Mouse (Mus musculus): ENCODE data around the gene Spag7. TPM values are rescaled to one million over a fixed set of nuclear protein-coding genes. Genes with fewer than 3 reads are reported as not detected.

Spag7 gene
- polyA plus RNA-seq, 1 experiment = 195 TPM

DNA sequence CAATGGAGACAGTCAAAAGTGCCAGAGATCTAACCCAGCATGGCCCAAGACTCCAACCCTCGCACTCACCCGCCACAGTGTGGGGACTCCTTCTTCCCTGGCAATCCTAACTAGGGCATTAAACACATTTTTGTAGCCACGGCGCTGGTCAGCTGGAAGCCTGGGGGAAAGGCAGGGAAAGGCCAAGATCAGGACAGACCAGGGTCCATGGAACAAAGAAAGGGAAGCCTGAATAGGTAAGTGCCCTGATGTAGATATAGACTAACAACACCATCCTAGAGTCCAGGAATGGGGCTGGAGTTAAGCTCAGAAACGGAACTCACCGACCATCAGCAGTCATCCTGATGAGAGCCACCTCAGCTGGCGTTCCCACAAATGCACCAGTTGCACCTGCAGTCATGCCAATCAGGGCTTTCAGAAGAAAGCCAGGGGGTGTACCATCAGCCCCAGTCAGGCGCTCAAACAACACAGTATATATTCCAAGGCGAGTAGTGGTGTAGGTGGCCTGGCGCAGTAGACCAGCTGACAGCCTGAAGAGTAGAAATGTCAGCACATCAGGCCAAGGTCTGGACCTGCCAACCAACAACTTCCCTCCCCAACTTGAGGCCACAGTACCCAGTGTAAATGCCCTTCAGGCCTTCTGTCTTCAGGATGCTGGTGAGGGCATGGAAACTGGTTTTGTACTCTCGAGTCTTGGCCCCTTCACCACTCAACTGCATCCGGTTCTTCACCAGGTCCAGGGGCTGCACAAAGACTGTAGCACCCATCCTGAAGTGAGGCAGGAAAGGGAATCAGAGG lies 23.6 kb downstream of the Spag7 start:
- H3K27ac ChIP-seq (ENCODE audit: insufficient read depth, low read length) = no peak overlapping the region
- peak overlapping the region; percentile 85 for H3K4me3 ChIP-seq (ENCODE audit: low read depth, low read length)
- peak overlapping the region; percentile 84 for H3K9ac ChIP-seq (ENCODE audit: low read depth, poor library complexity, severe bottlenecking)
- H3K36me3 ChIP-seq (ENCODE audit: control insufficient read depth, insufficient read depth, low read length, poor library complexity, severe bottlenecking) = peaks cover 30% of the 10 kb centered on the region
- H3K4me1 ChIP-seq (ENCODE audit: control insufficient read depth, insufficient read depth, low read length) = peaks cover 2% of the 10 kb centered on the region
- no peaks in the 10 kb centered on the region for H3K27me3 ChIP-seq (ENCODE audit: control insufficient read depth, insufficient read depth, low read length, poor library complexity, severe bottlenecking)
- no peak for TF ChIP-seq CTCF (IDR thresholded peaks at IDR 0.05; ENCODE audit: low read depth, low read length)
- TF ChIP-seq EP300 (IDR thresholded peaks at IDR 0.05; ENCODE audit: insufficient read depth, low read depth, low read length) = no peak
- no peaks in the 10 kb centered on the region for H3K9me3 ChIP-seq (replicated peaks; ENCODE audit: control insufficient read depth, insufficient read depth, low read length, poor library complexity, severe bottlenecking)

DNA sequence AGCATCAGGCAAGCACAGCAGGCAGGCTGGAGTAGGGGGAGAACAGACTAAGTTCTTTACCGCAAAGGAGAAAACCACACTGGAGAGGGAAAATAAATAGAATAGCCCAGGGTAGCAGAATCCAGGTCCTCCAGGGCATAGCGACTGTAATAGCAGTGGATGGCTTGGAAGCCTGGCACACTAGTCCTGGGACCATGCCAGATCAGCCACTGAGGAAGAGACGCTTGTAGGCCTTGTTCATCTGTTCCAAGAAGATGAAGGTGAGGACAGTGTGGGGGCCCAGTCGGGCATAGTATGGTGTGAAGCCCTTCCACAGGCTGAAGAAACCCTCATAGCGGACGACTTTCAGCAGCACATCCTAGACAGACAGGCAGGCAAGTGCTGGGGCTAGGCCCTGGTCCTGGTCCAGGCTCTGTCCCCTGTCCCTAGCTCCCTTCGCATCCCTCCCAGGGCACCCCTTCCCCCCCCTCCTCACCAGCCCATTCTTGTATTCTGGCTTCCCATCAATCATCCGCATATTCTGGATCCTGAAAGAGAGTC lies 24.6 kb downstream of the Spag7 start:
- Histone ChIP-seq H3K4me3 (ENCODE audit: low read depth, low read length) (no peak overlapping the region), H3K4me1 (ENCODE audit: control insufficient read depth, insufficient read depth, low read length) (peaks cover 2% of the 10 kb centered on the region), H3K27me3 (ENCODE audit: control insufficient read depth, insufficient read depth, low read length, poor library complexity, severe bottlenecking) (no peaks in the 10 kb centered on the region), H3K9me3 (replicated peaks; ENCODE audit: control insufficient read depth, insufficient read depth, low read length, poor library complexity, severe bottlenecking) (no peaks in the 10 kb centered on the region), H3K27ac (ENCODE audit: insufficient read depth, low read length) (no peak overlapping the region), H3K36me3 (ENCODE audit: control insufficient read depth, insufficient read depth, low read length, poor library complexity, severe bottlenecking) (peaks cover 20% of the 10 kb centered on the region), H3K9ac (ENCODE audit: low read depth, poor library complexity, severe bottlenecking) (no peak overlapping the region)
- TF ChIP-seq EP300 (IDR thresholded peaks at IDR 0.05; ENCODE audit: insufficient read depth, low read depth, low read length) = no peak
- TF ChIP-seq POLR2A (IDR thresholded peaks at IDR 0.05; ENCODE audit: insufficient read depth, low read length) = no peak
- no peak for TF ChIP-seq CTCF (IDR thresholded peaks at IDR 0.05; ENCODE audit: low read depth, low read length)

DNA sequence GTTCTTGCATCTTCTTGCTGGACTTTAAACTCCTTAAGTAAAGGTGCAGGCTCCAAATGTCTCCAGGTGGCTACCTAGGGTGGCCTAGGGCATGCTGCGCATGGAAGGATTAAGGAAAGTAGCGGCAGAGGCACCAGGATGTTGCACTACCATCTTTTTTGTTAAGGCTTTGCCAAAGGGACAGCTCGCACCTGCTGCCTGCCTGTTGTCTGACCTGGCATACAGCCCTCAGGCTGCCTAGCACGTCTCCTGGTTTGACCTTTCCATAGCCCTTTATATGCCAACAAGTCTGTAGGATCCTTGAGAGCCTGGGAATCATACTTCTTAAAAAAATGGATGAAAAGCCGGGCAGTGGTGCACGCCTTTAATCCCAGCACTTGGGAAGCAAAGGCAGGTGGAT lies 26.2 kb downstream of the Spag7 start:
- H3K27ac ChIP-seq (ENCODE audit: insufficient read depth, low read length) = no peak overlapping the region
- H3K36me3 ChIP-seq (ENCODE audit: control insufficient read depth, insufficient read depth, low read length, poor library complexity, severe bottlenecking) = peaks cover 9% of the 10 kb centered on the region
- no peak for TF ChIP-seq EP300 (IDR thresholded peaks at IDR 0.05; ENCODE audit: insufficient read depth, low read depth, low read length)
- no peak for TF ChIP-seq CTCF (IDR thresholded peaks at IDR 0.05; ENCODE audit: low read depth, low read length)
- TF ChIP-seq POLR2A (IDR thresholded peaks at IDR 0.05; ENCODE audit: insufficient read depth, low read length) = no peak
- H3K4me3 ChIP-seq (ENCODE audit: low read depth, low read length) = no peak overlapping the region
- peaks cover 2% of the 10 kb centered on the region for H3K4me1 ChIP-seq (ENCODE audit: control insufficient read depth, insufficient read depth, low read length)
- no peaks in the 10 kb centered on the region for H3K9me3 ChIP-seq (replicated peaks; ENCODE audit: control insufficient read depth, insufficient read depth, low read length, poor library complexity, severe bottlenecking)
- no peak overlapping the region for H3K9ac ChIP-seq (ENCODE audit: low read depth, poor library complexity, severe bottlenecking)
- H3K27me3 ChIP-seq (ENCODE audit: control insufficient read depth, insufficient read depth, low read length, poor library complexity, severe bottlenecking) = no peaks in the 10 kb centered on the region

DNA sequence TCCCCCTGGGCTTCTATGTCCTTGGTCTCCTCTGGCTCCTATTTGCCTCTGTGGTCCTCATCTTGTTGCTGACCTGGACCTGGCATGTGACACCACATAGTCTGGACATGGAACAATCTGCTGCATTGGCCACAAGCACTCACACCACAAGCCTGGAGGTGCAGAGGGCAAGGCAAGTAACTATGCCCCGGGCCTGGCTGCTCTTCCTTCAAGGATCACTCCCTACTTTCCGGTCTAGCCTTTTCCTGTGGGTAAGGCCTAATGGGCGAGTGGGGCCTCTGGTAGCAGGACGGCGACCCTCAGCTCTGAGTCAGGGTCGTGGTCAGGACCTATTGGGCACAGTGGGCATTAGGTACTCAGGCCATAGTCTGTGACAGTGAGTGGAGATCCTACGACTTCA lies 28.0 kb downstream of the Spag7 start:
- TF ChIP-seq EP300 (IDR thresholded peaks at IDR 0.05; ENCODE audit: insufficient read depth, low read depth, low read length) (no peak), POLR2A (IDR thresholded peaks at IDR 0.05; ENCODE audit: insufficient read depth, low read length) (no peak), CTCF (IDR thresholded peaks at IDR 0.05; ENCODE audit: low read depth, low read length) (no peak)
- Histone ChIP-seq H3K4me3 (ENCODE audit: low read depth, low read length) (no peak overlapping the region), H3K9ac (ENCODE audit: low read depth, poor library complexity, severe bottlenecking) (no peak overlapping the region), H3K36me3 (ENCODE audit: control insufficient read depth, insufficient read depth, low read length, poor library complexity, severe bottlenecking) (peaks cover 9% of the 10 kb centered on the region), H3K9me3 (replicated peaks; ENCODE audit: control insufficient read depth, insufficient read depth, low read length, poor library complexity, severe bottlenecking) (no peaks in the 10 kb centered on the region), H3K4me1 (ENCODE audit: control insufficient read depth, insufficient read depth, low read length) (peaks cover 2% of the 10 kb centered on the region), H3K27me3 (ENCODE audit: control insufficient read depth, insufficient read depth, low read length, poor library complexity, severe bottlenecking) (no peaks in the 10 kb centered on the region), H3K27ac (ENCODE audit: insufficient read depth, low read length) (no peak overlapping the region)

DNA sequence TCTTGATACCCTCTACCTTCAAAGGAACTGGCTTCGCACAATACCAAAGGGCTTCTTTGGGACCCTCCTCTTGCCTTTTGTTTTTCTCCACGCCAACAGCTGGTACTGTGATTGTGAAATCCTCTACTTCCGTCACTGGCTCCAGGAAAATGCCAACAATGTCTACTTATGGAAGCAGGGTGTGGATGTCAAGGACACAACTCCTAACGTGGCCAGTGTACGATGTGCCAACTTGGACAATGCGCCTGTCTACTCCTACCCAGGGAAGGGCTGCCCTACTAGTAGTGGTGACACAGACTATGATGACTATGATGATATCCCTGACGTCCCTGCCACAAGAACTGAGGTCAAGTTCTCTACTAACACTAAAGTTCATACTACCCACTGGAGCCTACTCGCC lies 29.2 kb downstream of the Spag7 start:
- no peak overlapping the region for H3K27ac ChIP-seq (ENCODE audit: insufficient read depth, low read length)
- H3K4me1 ChIP-seq (ENCODE audit: control insufficient read depth, insufficient read depth, low read length) = no peaks in the 10 kb centered on the region
- H3K36me3 ChIP-seq (ENCODE audit: control insufficient read depth, insufficient read depth, low read length, poor library complexity, severe bottlenecking) = peaks cover 6% of the 10 kb centered on the region
- TF ChIP-seq POLR2A (IDR thresholded peaks at IDR 0.05; ENCODE audit: insufficient read depth, low read length) = no peak
- no peak for TF ChIP-seq CTCF (IDR thresholded peaks at IDR 0.05; ENCODE audit: low read depth, low read length)
- TF ChIP-seq EP300 (IDR thresholded peaks at IDR 0.05; ENCODE audit: insufficient read depth, low read depth, low read length) = no peak
- no peak overlapping the region for H3K4me3 ChIP-seq (ENCODE audit: low read depth, low read length)
- H3K27me3 ChIP-seq (ENCODE audit: control insufficient read depth, insufficient read depth, low read length, poor library complexity, severe bottlenecking) = no peaks in the 10 kb centered on the region
- no peaks in the 10 kb centered on the region for H3K9me3 ChIP-seq (replicated peaks; ENCODE audit: control insufficient read depth, insufficient read depth, low read length, poor library complexity, severe bottlenecking)
- no peak overlapping the region for H3K9ac ChIP-seq (ENCODE audit: low read depth, poor library complexity, severe bottlenecking)

DNA sequence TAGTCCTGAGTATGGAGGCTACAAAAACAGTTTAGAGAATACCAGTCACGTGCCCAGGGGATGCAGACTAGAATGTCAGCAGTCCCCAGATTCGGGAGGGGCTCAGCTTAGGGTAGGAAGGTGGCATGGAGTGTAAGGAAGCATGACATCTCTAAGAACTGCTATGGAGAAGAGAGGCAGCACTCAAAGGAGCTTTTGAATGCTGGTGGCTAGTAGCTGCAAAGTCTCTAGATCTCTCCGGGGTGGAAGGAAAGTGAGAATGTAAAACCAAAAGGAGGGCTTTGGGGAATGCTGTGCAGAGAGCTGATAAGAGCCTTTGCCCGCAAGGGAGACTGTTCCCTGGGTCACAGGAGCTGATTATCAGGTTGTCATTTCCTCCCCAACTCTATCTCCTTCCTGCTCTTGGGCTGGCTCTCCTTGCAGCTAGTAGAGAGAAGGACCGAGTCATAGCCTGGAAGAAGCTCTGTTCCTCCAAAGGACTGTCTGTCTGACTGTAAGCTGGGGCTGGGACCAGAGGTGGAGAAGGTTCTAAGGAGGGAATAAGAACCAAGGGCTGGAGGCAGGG lies 30.4 kb downstream of the Spag7 start, which contains the start of gene Gp1ba:
Gene Gp1ba, plus strand, starts transcription at position 409 of the 565 bp plus-strand sequence.
- no peak for TF ChIP-seq POLR2A (IDR thresholded peaks at IDR 0.05; ENCODE audit: insufficient read depth, low read length)
- TF ChIP-seq EP300 (IDR thresholded peaks at IDR 0.05; ENCODE audit: insufficient read depth, low read depth, low read length) = no peak
- TF ChIP-seq CTCF (IDR thresholded peaks at IDR 0.05; ENCODE audit: low read depth, low read length) = no peak
- Histone ChIP-seq H3K36me3 (ENCODE audit: control insufficient read depth, insufficient read depth, low read length, poor library complexity, severe bottlenecking) (no peaks in the 10 kb centered on the region), H3K27ac (ENCODE audit: insufficient read depth, low read length) (no peak within 1 kb of the TSS), H3K9me3 (replicated peaks; ENCODE audit: control insufficient read depth, insufficient read depth, low read length, poor library complexity, severe bottlenecking) (no peaks in the 10 kb centered on the region), H3K4me1 (ENCODE audit: control insufficient read depth, insufficient read depth, low read length) (no peaks in the 10 kb centered on the region), H3K4me3 (ENCODE audit: low read depth, low read length) (no peak within 1 kb of the TSS), H3K9ac (ENCODE audit: low read depth, poor library complexity, severe bottlenecking) (no peak within 1 kb of the TSS), H3K27me3 (ENCODE audit: control insufficient read depth, insufficient read depth, low read length, poor library complexity, severe bottlenecking) (no peaks in the 10 kb centered on the region)
